Mouse (Mus musculus) B cell, adult 2 months (primary cell): Measurements from ENCODE around the gene Wwox.

Experiments used
- DNase-seq, 2 experiments: peaks; one replicate each; pipeline ENCODE4 v3.0.0; 2022

Wwox gene

DNA sequence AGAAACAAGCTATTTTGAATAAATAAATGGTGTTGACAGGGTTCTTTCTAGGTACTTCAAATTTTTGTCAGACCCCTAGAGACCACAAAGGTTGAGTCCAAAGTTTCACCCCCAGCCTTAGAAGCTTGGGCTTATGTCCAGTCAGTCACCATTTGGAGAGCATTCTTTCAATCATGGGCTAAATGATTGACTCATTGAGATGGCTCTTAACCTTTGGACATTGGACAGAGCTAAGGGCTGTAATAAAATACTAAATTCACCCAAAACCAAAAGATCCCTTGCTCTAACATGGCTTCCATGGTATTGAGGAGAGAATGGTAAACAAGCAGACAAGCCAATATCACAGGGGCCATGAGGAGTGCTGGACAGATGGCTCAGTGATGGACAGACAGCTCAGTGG lies 540.2 kb downstream of the Wwox start:
- no peak for DNase-seq

DNA sequence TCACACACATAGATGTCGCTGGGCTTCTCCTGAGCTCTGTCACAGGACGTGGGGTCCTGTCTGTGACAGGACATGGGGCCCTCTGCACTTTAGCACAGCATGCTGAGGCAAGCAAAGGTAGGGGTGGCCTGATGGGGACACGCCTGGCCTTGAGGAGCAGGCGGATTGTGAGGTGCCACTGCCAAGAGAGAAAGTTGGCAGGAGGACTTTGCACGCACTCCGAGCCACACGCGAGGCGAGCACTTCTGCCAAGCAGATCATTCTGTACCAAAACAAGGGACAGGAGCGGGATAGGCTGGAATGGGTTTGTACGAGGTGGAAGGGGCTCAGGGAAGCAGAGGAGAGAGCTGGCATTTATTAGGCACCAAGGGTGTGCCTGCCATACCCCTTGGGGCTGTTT lies 543.3 kb downstream of the Wwox start:
- no peak for DNase-seq

DNA sequence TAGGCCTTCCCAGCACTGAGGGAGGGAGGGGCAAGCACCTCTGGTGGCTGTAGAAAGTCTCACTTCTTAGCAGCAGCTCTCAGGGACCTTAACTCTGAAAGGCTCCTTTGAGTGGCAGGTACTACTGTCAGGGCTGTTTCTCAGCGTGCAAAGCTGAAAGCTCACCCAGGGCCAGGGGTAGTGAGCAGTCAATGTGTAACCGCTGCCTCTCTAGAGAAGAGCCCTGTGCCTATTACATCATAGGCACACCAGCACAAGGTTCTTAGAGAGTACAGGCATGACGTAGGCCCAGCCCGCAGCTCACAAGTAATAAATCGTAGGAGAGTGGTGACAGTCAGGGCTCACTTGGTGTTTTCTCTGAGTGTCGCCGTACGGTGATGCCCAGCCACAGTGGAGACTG lies 545.0 kb downstream of the Wwox start:
- no peak for DNase-seq

DNA sequence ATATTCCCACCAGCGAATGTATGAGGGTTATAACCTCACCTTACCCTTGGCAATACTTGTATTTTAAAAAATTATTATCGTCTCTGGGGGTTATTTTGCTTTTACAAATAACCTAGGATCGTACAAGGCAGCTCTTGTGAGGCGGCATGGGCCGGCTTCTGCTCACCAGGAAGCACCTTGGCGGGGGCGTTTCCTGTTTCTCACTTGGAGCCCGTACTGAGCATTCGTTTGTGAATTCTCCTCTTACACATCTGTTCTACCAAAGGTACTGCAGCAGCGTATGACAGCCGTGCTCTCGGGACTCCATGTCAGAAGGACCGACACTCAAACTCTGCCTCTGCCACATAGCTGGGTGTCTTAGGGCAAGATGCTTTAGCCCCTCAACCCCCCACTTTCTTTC lies 546.5 kb downstream of the Wwox start:
- DNase-seq, result peak; percentile 50 to 53

DNA sequence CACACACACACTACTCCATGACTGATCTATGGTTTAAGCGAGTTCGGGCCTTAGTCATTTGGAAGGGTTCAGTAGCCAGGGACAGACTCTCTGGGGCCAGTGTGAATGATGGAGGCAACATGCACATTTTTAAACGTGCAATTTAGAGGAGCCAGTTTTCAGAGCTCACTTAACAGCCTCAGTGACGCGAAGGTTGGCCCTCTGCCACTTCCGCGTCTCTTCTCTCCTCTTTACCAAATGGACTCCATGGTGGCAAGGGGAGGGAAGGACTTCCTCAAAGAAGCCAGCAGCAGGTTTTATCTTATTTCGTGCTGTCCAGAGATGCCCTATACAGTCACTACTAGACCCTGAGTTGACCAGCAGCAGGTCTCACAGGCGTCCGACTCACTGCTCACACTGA lies 547.5 kb downstream of the Wwox start:
- no peak for DNase-seq

DNA sequence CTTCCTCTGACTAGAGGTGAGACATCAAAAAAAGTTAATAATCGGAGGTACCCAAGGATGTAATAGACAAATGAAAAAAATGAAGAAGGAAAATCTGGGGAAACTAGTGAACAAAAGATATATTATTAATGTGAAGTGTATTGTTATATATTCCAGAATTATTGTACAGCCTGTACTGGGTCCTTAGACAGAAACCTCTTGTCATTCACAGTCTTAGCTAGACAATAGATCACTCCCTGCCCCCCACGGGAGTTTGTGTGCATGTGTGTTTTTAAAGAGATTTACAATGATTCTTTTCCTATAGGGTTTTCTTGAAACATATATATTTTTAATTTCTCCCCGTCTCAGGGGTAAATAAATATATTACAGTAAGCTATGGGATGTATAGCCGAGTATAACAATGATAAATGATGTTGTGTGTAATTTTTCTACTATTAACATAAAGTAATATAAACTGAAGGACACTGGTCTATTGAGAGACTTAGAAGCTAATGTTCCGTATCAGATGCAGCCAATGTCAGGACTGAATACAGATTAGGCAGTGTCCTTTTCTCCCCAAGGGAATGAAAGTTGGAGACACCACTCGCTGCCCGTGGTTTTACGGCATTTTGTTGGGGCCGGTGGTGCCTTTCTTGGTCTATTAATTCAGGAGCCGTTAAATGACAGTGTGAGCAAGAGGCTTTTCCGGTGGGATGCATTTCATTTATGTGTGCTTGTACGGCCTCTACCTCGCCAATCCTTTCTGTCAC lies 551.6 kb downstream of the Wwox start:
- no peak for DNase-seq

DNA sequence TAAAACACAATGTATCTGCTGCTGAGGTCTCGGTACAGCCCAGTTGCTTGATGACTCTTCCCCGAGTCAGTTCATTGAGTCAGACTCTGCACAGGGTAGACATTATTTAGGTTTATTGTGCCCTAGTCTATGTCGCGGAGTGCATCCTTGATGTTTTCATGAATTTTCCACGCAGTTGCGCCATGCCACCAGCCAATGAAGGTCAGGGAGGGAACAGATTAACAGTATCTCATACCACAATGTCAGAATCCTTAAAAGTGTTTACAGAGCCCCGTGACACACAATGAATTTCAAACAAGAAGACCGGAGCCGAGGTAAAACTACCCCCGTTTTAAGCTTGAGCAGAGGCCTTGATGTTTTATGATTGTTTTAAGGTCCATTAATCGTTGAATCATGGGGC lies 561.3 kb downstream of the Wwox start:
- no peak for DNase-seq

DNA sequence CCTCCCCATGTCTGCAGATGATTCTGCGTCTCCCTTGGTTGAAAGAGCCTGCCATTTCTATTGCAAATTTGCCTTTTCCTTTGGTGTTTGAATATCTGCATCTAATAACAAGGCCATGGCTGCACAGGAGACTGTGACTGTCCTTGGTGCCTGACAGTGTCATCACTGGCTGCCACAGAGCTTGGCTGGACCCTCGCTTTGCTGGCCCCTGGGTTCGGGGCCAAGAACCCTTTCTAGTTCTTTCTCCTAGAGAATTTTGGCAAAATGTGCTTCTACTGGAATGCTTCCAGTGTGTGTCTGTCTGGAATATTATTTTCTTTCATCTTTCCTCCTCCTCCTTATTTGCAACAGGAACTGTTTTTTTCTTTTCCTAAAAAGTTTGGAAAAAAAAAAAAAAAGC lies 565.6 kb downstream of the Wwox start:
- no peak for DNase-seq

DNA sequence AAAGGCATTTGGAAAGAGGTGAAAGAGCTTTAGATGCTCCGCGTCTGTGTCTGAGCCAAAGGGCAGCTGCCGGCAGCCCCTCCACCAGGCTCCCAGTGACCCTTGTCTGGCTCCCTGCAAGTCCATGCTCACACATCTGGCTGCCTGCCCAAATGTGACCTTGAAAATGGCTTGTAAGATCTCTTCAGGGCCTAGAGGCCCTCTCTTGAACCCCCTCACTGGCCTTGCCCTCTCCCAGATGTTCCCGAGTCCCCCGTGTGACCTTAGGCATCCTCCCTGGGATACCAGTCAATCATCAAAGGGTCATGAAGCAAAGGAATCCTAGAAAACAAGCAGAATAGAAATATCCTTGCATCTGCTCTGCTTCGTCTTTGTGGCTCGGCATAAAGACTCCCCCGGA lies 567.1 kb downstream of the Wwox start:
- no peak for DNase-seq

DNA sequence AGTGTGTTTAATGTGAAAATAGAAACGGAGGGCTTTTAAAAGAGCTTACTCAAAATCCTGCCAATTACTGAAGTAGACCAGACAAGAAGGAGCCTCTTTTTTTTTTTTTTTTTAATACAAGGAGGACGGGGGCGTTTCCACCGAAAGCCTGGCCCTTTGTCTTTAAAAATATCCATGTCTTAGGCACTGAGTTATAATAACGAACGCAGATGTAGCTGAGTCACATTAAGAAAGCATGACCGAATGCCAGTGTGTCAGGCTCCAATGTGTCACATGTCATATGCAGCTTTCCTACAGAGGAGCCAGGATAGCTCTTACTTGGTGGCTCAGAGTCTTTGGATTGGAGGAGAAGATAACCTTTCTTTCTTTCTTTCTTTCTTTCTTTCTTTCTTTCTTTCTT lies 567.8 kb downstream of the Wwox start:
- DNase-seq, result no peak

DNA sequence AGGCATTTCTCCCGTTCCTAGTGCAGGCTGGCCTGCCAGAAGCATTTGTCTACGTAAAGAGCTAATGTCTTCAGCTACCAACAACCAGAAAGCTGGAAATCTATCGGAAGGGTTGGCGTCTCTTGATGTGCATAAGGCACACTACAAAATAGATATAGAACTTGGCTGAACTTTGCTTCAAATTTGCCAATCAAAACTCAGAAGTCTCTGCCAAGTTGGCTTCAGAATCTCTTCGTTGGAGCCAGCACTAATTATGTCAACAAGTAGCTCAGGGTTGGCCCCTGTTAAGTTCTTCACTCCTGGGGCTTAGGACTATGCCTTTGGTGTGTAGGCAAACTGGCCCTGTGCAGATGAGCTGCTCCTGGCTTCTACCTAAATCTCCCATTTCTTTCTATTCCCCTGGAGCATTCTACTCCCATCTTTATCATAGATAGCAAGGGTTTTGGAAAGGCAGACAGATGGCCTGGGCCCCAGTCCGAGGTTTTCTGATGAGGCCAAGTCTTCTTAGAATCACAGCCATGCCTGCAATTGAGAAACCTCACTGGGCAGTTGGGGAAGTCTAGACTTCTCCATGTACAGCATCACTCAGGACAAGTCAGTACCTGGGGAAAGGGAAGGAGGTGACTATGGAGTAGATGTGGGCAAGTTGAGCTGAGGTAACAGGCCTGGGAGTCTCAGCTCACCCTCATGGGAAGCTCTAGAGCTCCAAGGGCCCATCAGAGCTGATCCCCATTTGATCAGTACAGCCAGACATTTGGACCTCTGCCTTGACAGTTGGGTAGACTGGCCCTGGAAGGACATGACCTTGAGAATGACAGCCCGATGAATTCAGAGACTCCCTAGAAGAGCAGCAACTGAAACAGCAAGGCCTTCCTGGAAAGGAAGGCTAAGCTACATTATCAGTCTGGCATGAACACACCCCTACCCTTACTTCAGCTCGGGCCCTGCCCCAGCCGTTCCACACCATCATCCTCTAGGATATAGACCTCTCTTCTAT lies 569.5 kb downstream of the Wwox start:
- no peak for DNase-seq

DNA sequence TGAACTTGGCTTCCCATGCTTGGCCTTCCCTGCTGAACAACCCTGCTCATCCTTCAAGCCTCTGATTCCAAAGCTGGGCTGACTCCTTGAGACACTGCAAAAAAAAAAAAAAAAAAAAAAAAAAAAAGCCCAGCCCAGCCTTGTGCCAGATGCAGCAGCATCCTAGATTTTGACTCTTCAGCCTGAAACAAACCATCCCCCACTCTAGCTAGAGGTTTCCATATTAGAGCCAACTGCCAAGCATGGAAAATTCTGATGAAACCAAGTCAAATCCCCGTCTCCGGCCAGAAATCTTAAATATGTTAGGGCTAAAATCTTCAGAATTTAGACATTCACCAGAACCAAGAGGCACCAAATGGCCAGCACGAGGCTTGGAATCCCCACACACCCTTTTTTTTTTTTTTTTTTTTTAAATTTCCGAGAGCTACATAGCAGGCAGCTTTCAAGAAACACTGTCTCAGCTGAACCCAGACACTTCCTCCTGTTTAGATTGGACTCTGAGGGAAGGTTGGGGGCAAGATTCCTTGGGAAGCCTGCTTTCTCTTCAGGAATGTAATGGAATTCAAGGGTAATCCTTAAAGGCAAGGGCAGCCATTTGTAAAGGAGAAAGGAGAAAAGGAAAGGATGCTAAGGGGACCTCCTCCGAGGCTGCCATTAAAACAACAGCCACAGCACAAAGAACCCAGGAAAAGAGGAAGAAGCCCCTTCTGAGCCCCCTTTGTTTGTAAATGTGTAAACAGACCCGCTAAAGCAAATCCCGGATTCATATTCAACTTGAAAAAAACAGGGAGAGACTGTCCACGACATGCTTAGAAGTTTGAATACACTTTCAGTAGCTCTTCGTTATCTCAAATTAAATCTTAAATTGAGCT lies 570.7 kb downstream of the Wwox start:
- no peak for DNase-seq

DNA sequence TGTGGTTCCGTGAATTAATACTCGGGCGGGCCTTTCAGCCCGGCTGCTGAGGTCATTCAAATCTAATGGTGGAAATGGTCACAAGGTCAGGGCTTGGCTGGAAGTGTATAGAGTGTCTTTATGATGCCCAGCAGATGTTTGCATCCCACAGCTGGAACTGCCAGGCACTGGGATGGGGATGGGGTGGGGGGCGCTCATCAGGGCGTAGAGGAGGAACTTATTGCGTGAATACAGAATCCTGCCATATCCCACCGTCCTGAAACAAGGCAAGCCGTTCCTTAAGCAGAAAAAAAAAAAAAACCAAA lies 571.3 kb downstream of the Wwox start:
- no peak for DNase-seq

DNA sequence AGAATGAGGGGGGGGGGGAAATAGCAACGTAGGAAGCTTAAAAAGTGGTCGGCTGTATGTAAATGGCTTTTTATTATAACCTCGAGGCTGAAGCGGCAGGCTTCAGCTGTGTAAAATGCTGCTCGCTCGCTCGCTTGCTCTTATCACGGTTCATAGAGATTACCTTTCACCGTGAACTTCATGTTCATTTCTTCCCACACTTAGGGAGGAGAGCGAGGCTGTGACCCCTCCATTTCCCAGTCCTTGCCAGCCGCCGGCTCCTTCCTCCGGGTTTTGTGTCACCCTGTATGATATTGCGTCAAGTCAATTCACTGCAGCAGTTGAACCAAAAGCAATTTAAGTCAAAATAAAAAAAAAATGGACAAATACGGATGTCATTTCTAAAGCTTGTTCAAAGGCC lies 580.2 kb downstream of the Wwox start:
- no peak for DNase-seq

DNA sequence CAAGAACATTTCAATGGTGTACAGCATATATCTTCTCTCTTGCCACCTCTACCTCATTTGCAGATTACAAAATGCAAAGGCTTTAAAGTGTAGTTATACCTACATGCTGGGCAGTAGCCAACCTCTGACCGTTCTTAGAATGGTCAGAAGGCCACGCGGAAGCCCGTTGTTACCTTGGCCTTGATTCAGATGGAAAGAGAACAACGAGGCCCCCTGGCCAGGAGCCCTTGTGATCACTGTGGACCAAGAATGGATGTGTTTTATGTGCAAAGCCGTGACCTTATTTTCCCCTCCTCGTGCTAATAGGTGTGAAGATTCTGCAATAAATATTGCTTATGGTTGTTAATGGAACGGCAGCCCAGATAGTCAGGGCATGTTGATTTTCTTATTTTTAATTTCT lies 582.3 kb downstream of the Wwox start:
- DNase-seq, result no peak

DNA sequence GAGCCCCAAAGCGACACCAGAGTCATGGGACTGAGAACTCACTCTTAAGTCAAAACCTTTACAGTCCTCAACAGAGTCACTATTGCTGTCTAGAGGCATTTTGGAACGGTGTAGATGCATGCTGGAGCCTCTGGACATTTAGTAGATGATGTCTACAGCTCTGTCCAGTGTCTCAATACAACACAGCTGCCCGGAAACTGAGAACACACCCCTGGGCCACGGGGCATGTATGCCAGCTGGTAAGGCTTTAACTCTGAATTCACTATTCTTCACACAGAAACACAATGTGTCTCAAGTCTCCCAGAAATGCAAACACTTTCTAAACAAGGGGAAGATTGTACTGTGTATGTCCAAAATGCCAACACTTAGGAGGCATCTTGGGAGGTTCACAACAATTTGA lies 584.6 kb downstream of the Wwox start:
- DNase-seq, result no peak

DNA sequence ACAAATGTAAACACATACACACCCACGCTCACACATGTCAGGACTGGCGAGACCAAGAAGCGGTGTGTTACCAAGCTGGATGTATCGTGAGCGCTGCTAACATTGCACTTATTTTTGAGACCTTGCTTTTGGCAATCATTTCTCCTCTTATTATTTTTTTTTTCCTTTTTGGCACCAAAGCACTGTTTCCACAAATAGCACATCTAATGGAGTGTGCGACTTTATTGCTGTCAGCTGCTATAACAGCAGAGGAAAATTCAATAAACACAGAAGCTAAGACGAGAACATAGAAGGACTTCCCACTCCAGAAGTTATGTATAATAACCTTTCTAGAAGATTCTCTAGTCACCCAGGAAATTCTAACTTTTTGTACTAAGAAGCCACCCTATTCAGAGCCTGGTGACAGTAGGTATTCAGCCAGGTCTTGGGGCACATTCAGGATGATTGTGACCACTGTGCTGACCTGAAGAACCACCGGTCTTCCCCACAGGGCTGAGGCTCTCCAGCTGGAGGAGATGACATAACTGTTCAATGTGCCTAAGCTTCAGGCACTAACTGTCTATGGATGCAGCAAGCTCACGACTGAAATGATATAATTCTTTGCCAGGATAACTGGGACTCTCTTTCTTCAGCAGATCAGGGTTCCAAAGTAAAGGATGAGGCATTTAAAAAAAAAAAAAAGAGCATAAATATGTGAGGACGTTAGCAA lies 586.1 kb downstream of the Wwox start:
- DNase-seq, result no peak

DNA sequence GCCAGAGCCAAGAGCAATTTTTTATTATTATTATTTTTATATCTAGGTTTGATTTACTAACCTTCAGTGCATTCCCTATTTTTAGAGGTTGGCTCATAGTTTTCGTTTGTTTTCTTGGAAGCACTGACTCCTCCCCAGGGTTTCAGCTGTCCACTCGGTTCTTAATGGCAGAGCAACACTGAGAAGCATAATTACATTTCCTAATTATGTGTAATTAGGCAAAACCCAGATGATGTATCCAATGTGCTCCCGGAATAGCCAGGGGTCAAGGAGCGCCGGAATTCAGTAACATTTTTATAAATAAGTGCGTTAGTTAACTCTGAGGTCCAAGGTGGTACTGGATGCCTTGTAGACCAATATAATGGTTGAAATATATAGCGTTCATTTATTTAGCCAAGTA lies 586.7 kb downstream of the Wwox start:
- DNase-seq, result no peak

DNA sequence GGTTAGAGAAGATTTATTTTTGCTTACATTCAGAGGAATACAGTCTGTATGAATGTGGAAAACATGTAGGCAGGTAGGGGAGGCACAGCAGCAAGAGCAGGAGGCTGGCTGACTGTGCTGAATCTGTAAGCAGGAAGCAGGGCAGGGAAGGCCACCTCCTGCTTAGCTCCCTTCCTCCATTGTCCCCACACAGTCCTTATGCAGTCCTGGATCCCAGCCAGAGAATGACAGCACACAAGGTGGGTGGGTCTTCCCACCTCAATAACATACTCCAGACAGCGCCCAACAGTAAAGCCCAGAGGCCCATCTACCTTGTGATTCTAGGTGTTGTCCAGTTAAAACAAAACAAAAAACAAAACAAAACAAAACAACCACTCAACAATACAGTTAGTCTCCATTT lies 593.7 kb downstream of the Wwox start:
- DNase-seq, result no peak

DNA sequence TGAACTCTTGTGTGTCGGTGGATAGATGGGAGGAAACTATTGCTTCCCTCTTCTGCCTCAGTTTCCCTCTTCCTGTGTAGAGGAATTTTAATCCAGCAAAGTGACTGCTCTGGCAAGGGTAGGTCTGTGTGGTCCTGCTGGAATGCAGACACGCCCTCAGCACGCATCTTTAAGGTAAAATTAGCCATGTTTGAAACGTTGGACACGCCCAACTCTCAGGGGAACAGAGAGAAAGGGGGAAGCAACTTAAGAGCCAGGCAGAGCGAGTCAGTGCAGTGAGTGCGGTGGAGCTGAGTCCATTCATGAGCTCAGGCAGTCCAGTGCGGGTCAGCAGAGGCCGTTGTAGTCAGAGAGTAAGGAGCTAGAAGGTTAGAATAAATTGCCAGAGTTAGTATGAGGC lies 596.6 kb downstream of the Wwox start:
- DNase-seq, result no peak

DNA sequence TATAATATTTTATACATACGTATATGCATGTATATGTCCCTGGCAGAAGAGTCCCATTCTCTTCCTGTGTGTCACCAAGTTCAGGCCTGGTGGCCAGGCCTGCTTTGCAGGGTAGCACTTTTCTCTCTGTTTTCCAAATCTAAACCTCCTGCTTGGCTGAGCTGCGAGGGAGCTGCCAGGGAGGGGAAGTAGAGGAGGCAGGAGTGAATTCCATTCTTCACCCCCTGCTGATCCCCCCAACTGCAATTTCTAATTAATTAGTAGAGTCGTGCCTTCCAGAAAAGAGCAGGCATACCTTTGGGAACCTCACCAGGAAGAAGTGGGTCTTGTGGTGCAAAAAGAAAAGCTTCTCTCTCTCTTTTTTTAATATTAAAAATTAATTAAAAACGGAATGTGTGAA lies 599.0 kb downstream of the Wwox start:
- no peak for DNase-seq

DNA sequence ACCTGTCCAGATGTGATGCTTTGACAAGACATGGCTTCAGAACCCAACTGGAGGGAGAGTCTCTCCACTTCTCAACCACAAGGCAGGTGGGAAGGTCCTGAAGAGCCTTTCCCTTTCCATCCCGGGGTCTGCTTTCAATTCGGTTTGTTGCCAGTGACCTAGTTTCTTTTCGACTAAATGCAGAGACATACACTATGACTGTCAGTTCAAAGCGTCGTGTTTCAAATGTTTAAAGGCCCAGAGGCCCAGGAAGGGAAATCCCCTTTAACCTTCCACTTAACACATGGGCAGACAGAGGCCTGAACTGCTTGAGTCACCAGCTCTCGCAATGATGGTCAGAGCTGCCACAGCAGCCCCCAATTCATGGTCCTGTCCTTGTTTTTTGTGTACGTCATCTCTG lies 606.3 kb downstream of the Wwox start:
- DNase-seq, result no peak

DNA sequence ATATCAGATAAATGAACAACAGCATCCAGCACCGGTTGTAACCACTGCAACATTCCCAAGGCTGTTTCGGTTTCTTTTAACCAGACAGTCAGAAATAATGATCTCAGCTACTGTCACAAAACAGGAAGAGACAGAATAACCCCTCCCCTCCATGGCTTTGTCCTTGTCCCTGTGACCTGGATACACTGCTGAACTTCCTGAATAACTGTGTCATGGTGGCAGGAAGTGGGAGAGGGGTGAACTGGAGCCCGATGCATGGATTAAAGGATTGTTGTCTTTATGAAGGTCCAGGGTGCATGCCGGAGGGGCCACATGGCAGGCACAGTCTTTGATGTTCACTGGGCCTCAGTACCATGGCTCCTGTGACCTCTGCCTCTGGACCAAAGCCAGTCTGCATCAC lies 607.0 kb downstream of the Wwox start:
- DNase-seq, result no peak
